Mouse (Mus musculus): Measurements from ENCODE around the gene Gm49711.

GRCm38 (mm10) chr16:92203599-92203998 lies 145.5 kb downstream of the Gm49711 start:
- TF ChIP-seq TCF12 (IDR thresholded peaks at IDR 0.05; ENCODE audit: insufficient read depth, poor library complexity, severe bottlenecking) (no peak), SRF (IDR thresholded peaks at IDR 0.05; ENCODE audit: control insufficient read depth, insufficient read length, low read depth) (no peak), CEBPB (IDR thresholded peaks at IDR 0.05; ENCODE audit: insufficient read depth, poor library complexity, severe bottlenecking) (no peak), POLR2A (IDR thresholded peaks at IDR 0.05; ENCODE audit: insufficient read length, low read depth) (no peak), POLR2AphosphoS2 (IDR thresholded peaks at IDR 0.05; ENCODE audit: insufficient read length, low read depth) (no peak), MAX (IDR thresholded peaks at IDR 0.05; ENCODE audit: low read depth) (no peak), MYOG (IDR thresholded peaks at IDR 0.05; ENCODE audit: control insufficient read depth in 1 of 3, insufficient read depth in 1 of 3, insufficient read length in 2 of 3, low read depth in 2 of 3) (no peak), TCF3 (IDR thresholded peaks at IDR 0.05; ENCODE audit: insufficient read length, low read depth) (no peak), REST (IDR thresholded peaks at IDR 0.05; ENCODE audit: insufficient read depth, insufficient read length) (no peak), USF1 (IDR thresholded peaks at IDR 0.05; ENCODE audit: low read depth) (no peak)

Data from myocyte (in vitro differentiated cells).